Mouse (Mus musculus): ENCODE measurements at regions not wholly inside any gene's neighbourhood (a gene's known extent, or its start where the extent isn't known, plus 50 kb on each side); places are given as distances from the start of the nearest gene placed in this dataset.

DNA sequence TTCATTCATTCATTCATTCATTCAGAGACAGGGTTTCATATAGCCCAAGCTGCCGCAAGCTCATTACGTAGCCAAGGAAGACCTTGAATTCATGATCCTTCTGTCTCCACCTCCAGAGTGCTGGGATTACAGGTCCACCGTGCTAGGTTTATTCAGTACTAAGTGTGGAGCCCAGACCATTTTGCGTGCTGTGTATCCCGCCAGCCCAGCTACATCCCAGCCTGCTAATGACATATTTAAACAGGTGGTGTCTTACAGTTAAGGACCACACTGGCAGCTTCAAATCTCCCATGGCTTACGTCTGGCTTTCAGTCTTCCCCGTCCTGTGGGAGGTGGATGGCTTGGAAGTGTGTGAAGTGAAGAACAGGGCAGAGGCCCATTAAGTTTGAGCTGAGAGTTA, 111.2 kb upstream of the Auts2 start:
- Histone ChIP-seq H3K36me3 (no peaks in the 10 kb centered on the region), H3K4me1 (peaks cover 10% of the 10 kb centered on the region), H3K27me3 (no peaks in the 10 kb centered on the region), H3K27ac (no peak overlapping the region), H3K9me3 (replicated peaks) (peaks cover 7% of the 10 kb centered on the region), H3K4me2 (replicated peaks) (no peak overlapping the region), H3K4me3 (no peak overlapping the region), H3K9ac (no peak overlapping the region)
- 86% methylated on average over 7 of the region's 7 CpGs for WGBS
- ATAC-seq (ENCODE audit: low FRiP score): no peak

DNA sequence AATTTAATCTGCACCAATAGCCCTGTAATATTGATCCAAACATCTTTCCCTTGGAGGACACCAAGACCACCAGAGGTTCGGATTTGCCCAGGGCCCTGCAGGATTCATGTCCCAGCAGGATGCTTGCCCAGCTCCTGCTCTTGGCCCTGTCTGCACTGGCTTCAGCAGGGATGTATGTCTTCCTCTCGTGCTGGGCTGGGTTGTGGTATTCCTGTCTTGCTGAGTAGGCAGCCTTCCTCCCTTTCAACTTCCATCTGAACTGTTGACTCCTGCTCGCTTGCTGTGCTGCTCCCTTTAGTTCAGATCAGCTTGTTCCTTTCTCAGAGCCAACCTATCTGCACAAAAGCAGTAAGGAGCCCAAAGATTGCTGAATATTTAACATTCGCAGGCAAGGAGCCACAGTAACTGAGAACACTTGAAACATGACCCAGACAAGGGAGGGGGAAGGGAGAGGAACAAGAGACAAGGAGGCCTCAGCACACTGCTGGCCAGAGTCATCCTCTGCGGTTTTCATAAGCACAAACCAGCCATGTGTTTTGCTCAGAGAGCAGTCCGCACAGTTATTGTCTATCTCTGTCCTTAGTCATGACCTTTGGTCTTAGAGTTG, 110.7 kb upstream of the Auts2 start:
- no peak overlapping the region for H3K4me2 ChIP-seq (replicated peaks)
- H3K27ac ChIP-seq: no peak overlapping the region
- H3K9ac ChIP-seq: no peak overlapping the region
- H3K4me1 ChIP-seq: peaks cover 10% of the 10 kb centered on the region
- no peaks in the 10 kb centered on the region for H3K36me3 ChIP-seq
- peaks cover 7% of the 10 kb centered on the region; the same call in 1 of the 2 replicates for H3K9me3 ChIP-seq (replicated peaks)
- H3K4me3 ChIP-seq: no peak overlapping the region
- no peak for ATAC-seq (ENCODE audit: low FRiP score)
- 30% methylated on average over 6 of the region's 6 CpGs for WGBS
- no peaks in the 10 kb centered on the region; the same call in 1 of the 2 replicates for H3K27me3 ChIP-seq

DNA sequence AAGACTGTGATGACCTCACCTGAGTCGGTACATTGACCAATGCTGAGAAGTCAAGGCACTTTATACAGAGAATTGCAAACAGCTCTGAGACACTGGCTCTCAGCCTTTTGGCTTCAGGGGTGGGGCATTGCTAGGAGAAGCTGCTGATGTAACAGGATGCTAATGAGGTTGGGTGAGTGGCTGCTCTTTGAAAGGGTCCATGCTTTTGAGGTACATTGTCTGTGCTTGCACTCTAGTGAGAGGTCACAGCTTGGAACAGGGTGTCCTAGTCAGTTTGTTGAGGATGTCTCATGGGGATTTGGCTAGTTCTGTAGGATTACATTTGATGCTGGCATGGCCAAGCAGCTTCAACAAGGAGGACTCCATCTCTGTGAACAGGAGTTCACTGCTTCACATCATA, 109.1 kb upstream of the Auts2 start:
- no peak overlapping the region for H3K4me2 ChIP-seq (replicated peaks)
- 33% methylated on average over 1 of the region's 1 CpGs for WGBS
- ATAC-seq (ENCODE audit: low FRiP score): no peak

DNA sequence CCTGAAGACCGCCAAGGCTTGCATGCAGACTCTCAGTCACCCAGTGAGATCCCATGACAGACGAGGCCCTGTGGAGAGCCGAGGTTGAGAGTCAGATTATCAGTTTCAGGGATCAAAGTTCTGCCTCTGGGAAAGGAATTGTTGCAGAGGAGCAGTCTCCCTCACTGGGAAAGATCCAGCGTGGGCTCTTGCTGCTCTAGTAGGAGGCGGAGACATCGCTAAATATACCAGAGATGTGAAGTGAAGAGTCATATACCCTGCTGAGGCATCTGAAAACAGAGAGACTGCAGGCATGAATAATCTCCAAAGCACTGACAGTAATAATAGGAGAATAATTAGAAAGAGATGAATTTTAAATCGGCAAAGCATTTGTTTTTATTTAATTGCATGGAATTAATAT, 106.6 kb upstream of the Auts2 start:
- WGBS: 67% methylated on average over 7 of the region's 7 CpGs
- H3K4me3 ChIP-seq: no peak overlapping the region
- H3K9me3 ChIP-seq (replicated peaks): no peaks in the 10 kb centered on the region
- no peak overlapping the region for H3K27ac ChIP-seq
- H3K4me2 ChIP-seq (replicated peaks): no peak overlapping the region
- no peak for ATAC-seq (ENCODE audit: low FRiP score)
- H3K27me3 ChIP-seq: no peaks in the 10 kb centered on the region; the same call in 1 of the 2 replicates
- H3K36me3 ChIP-seq: no peaks in the 10 kb centered on the region
- peaks cover 10% of the 10 kb centered on the region for H3K4me1 ChIP-seq
- H3K9ac ChIP-seq: no peak overlapping the region

More for the DNA sequence above, 109.1 kb upstream of the Auts2 start:
- H3K4me1 ChIP-seq: peaks cover 10% of the 10 kb centered on the region
- H3K27ac ChIP-seq: no peak overlapping the region
- H3K4me3 ChIP-seq: no peak overlapping the region
- no peaks in the 10 kb centered on the region; the same call in 1 of the 2 replicates for H3K27me3 ChIP-seq
- H3K9me3 ChIP-seq (replicated peaks): peaks cover 5% of the 10 kb centered on the region; the same call in 1 of the 2 replicates
- no peaks in the 10 kb centered on the region for H3K36me3 ChIP-seq
- no peak overlapping the region for H3K9ac ChIP-seq

DNA sequence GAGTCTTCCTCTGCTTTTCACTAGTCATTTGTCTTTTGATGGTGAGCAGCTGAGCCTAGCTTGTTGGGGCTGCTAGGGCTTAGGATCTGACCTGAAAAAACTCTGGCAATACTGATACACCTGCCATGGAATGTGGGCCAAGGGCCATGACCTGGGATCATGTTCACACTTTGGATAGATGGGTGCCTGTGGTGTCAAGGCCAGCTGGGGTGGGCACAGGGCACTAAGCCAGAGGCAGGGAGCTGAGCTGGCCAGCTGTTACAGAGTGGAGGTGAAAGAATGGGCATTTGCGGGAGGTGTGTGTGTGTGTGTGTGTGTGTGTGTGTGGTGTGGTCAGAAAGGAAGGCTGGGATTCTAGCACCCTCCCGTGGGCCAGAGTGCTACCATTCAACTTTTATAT, 105.6 kb upstream of the Auts2 start:
- WGBS: 59% methylated on average over 2 of the region's 2 CpGs
- no peaks in the 10 kb centered on the region for H3K9me3 ChIP-seq (replicated peaks)

DNA sequence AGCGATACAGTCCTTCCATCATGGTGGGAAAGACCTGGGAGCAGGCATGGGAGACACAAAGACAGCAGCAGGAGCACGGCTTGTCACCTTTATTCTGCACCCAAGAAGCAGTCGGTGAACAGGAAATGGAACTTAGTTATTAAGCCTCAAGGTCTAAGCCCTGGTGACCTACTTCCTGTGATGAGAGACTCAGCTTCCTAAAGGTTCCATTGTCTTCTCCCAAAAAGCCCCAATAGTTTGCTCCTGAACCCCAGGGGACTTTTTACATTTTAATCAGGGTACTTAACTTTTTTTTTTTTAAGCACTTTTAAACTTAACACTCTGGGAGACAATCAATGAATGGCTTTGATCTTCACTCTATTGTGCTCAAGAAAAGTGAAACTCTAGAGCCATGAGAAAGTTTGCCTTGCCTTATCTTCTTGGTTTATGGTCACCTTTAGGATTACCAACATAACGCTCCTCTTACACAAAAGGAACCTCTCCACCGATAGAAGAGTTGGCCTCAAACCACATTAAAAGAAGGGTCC, 101.6 kb upstream of the Auts2 start:
- ATAC-seq (ENCODE audit: low FRiP score): no peak
- H3K4me2 ChIP-seq (replicated peaks): no peak overlapping the region
- 75% methylated on average over 5 of the region's 5 CpGs for WGBS

More for the DNA sequence above, 105.6 kb upstream of the Auts2 start:
- Histone ChIP-seq H3K36me3 (no peaks in the 10 kb centered on the region), H3K4me2 (replicated peaks) (no peak overlapping the region), H3K27me3 (no peaks in the 10 kb centered on the region; the same call in 1 of the 2 replicates), H3K4me3 (no peak overlapping the region), H3K27ac (no peak overlapping the region), H3K9ac (no peak overlapping the region), H3K4me1 (peaks cover 3% of the 10 kb centered on the region)
- ATAC-seq (ENCODE audit: low FRiP score): no peak

DNA sequence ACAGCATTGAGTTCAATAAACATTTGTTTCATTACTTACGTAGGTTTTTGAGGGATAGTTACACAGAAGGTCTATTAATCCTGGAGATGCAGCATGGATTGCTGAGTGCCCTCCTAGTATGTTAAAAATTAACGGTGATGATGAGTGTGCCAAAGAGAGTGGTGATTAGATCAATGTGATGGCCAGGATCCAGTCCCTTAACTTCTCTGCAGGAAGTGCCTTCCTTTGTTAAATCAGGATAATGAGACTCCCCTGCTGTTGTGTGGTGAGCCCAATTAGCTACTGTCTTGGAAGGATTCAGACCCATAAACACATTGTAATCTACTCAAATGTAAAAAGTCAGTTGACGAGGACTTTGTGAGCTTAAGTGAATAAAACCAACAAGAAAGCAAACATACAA, 100.1 kb upstream of the Auts2 start:
- H3K36me3 ChIP-seq: no peaks in the 10 kb centered on the region
- WGBS: 55% methylated on average over 3 of the region's 3 CpGs
- H3K4me3 ChIP-seq: no peak overlapping the region
- H3K4me1 ChIP-seq: no peaks in the 10 kb centered on the region
- no peaks in the 10 kb centered on the region for H3K27me3 ChIP-seq
- no peak for ATAC-seq (ENCODE audit: low FRiP score)
- no peak overlapping the region for H3K4me2 ChIP-seq (replicated peaks)
- H3K9ac ChIP-seq: no peak overlapping the region
- H3K27ac ChIP-seq: no peak overlapping the region
- no peaks in the 10 kb centered on the region for H3K9me3 ChIP-seq (replicated peaks)

More for the DNA sequence above, 101.6 kb upstream of the Auts2 start:
- Histone ChIP-seq H3K9ac (no peak overlapping the region), H3K4me1 (no peaks in the 10 kb centered on the region), H3K27me3 (no peaks in the 10 kb centered on the region; the same call in 1 of the 2 replicates), H3K4me3 (no peak overlapping the region), H3K36me3 (no peaks in the 10 kb centered on the region), H3K27ac (no peak overlapping the region), H3K9me3 (replicated peaks) (no peaks in the 10 kb centered on the region)

DNA sequence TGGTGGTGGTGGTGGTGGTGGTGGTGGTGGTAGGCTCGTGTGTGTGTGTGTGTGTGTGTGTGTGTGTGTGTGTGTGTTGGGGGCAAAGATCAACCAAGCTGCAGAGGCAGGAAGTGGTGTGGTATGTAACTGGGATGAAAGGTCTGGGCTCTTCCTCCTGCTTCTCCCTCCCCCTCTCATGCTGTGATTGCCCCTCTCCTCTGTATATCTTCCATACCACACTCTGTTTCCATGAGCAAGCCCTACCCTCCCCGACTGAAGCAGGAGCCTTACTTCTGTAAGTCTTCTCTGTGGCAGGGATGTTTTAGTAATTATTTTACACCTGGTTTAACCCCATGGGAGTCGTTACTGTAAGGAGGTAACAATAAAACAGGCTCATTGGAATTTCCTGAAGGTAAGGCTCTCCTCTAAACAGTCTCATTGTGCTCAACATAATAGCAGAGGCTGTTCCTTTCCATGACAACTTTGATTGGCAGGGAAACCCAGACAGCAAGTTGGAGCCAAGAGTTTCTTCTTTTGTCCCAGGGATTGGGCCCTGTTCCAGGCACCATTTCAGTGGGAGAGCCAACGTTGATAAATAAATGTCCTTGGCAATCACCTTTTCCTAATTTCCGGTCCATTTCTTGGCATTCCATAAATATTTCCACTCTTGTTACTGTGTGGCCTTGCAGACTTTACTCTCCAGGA, 90.2 kb upstream of the Auts2 start:
- no peak for ATAC-seq (ENCODE audit: low FRiP score)
- WGBS: 55% methylated on average over 4 of the region's 5 CpGs
- no peak overlapping the region for H3K4me2 ChIP-seq (replicated peaks)

DNA sequence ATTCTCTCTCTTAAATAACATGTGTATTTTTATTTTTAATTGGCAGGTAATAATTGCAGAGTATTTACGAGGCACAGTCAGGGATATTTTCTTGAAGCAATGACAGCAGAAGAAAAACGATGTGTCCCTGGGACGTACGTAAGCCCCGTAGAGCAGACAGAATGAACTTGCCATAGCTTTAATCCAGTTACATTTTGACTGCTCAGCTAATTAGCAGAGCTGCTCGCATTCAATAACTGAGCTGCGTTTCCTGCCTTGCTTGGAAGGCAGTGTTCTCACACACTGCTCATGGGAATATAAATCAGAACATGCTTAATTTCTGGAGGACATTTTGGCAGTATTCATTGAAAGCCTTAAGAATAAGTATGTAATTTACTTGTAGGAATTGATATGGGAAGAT, 78.6 kb upstream of the Auts2 start:
- no peak for ATAC-seq (ENCODE audit: low FRiP score)
- no peak overlapping the region for H3K4me3 ChIP-seq
- H3K9me3 ChIP-seq (replicated peaks): no peaks in the 10 kb centered on the region
- H3K4me1 ChIP-seq: no peaks in the 10 kb centered on the region
- no peak overlapping the region for H3K4me2 ChIP-seq (replicated peaks)
- WGBS: 69% methylated on average over 7 of the region's 7 CpGs
- no peak overlapping the region for H3K27ac ChIP-seq
- no peak overlapping the region for H3K9ac ChIP-seq
- no peaks in the 10 kb centered on the region for H3K36me3 ChIP-seq
- H3K27me3 ChIP-seq: no peaks in the 10 kb centered on the region

More for the DNA sequence above, 90.2 kb upstream of the Auts2 start:
- H3K4me3 ChIP-seq: no peak overlapping the region
- no peak overlapping the region for H3K27ac ChIP-seq
- H3K36me3 ChIP-seq: no peaks in the 10 kb centered on the region
- 0 out of 2 replicates have a peak, but pooled peaks cover 3% of the 10 kb centered on the region for H3K9me3 ChIP-seq (replicated peaks)
- no peak overlapping the region for H3K9ac ChIP-seq
- 0 out of 2 replicates have a peak, but pooled peaks cover 5% of the 10 kb centered on the region for H3K4me1 ChIP-seq
- H3K27me3 ChIP-seq: no peaks in the 10 kb centered on the region

DNA sequence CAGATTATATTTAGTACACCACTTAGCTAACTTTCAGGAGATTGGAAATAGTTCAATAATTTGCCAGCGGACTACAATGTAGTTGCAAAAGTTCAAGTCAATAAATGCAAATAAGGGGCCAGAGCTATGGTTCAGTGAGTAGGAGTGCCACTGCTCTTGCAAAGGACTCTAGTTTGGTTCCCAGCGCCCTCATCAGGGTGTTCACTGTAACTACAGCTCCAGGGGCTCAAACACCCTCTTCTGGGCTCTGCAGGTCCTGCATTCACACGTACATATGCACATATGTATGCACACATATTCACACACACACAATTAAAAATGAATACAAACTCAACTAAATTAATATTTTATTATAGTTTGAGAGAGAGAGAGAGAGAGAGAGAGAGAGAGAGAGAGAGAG, 74.1 kb upstream of the Auts2 start:
- no peak overlapping the region for H3K4me2 ChIP-seq (replicated peaks)

DNA sequence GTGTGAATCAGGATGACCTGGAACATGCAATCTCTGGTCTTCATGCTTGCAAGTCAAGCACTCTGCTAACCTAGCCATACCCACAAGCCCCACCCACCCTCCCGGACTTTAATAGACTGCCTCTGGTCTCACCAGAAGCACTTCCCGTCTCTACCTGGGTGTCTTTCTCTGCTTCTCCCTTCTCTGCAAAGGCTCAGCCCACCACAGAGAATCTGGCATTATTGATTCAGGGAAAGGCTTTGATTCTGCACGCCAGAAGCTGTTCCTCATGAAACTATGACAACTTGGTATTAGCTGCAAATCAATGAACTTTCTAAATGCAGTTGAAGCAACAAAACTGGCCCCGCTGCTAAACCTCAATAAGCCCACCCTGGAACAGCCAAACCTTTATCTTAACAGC, 66.1 kb upstream of the Auts2 start:
- Histone ChIP-seq H3K4me1 (peaks cover 5% of the 10 kb centered on the region; the same call in 1 of the 2 replicates), H3K9ac (no peak overlapping the region), H3K4me2 (replicated peaks) (no peak overlapping the region), H3K27me3 (no peaks in the 10 kb centered on the region), H3K27ac (no peak overlapping the region), H3K36me3 (no peaks in the 10 kb centered on the region), H3K9me3 (replicated peaks) (no peaks in the 10 kb centered on the region), H3K4me3 (no peak overlapping the region)
- ATAC-seq (ENCODE audit: low FRiP score): no peak
- 62% methylated on average over 4 of the region's 4 CpGs for WGBS

More for the DNA sequence above, 74.1 kb upstream of the Auts2 start:
- WGBS: 68% methylated on average over 3 of the region's 3 CpGs
- no peaks in the 10 kb centered on the region for H3K36me3 ChIP-seq
- H3K9ac ChIP-seq: no peak overlapping the region
- H3K27me3 ChIP-seq: no peaks in the 10 kb centered on the region
- H3K4me3 ChIP-seq: no peak overlapping the region
- no peaks in the 10 kb centered on the region for H3K9me3 ChIP-seq (replicated peaks)
- 0 out of 2 replicates have a peak, but pooled peaks cover 5% of the 10 kb centered on the region for H3K4me1 ChIP-seq
- H3K27ac ChIP-seq: no peak overlapping the region
- no peak for ATAC-seq (ENCODE audit: low FRiP score)

DNA sequence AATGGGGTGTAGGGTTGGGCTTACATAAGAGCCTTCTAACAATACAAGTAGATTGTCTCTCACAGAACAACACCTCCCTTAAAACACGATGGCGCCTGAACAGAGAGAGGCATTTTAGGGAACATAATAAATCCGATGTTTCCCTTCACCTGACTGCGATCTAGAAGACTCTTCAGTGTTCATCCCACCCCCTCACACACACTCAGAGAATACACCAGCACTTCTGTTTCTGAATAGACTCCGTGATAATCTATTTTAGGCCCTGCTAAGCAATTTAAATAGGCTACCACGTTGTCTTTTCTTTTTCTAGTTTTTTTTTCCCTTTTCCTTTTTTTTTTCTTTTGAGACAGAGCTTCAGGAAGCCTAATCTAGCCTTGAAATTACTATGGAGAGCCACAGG, 63.1 kb upstream of the Auts2 start:
- H3K27ac ChIP-seq: no peak overlapping the region
- peaks cover under 1% of the 10 kb centered on the region; the same call in 1 of the 2 replicates for H3K27me3 ChIP-seq
- 53% methylated on average over 6 of the region's 6 CpGs for WGBS
- H3K9me3 ChIP-seq (replicated peaks): no peaks in the 10 kb centered on the region
- H3K36me3 ChIP-seq: no peaks in the 10 kb centered on the region
- H3K9ac ChIP-seq: no peak overlapping the region
- ATAC-seq (ENCODE audit: low FRiP score): no peak
- no peak overlapping the region for H3K4me3 ChIP-seq
- H3K4me1 ChIP-seq: no peaks in the 10 kb centered on the region; the same call in 1 of the 2 replicates
- no peak overlapping the region for H3K4me2 ChIP-seq (replicated peaks)
